ENCODE assay signal across 7 mouse cellular contexts in genomic region chr9:37656931-37657481, GRCm38 (mm10). TPM values are rescaled to one million over a fixed set of nuclear protein-coding genes. Genes with fewer than 3 reads are reported as not detected.
DNase-seq lines count a peak whose midpoint lies in the region; ATAC-seq and TF ChIP-seq lines count a peak whose summit lies in the region.

Tbrg1 (minus strand) TSS chr9:37657312.

- no peak for TF ChIP-seq CTCF in kidney, adult 2 months (conservative IDR thresholded peaks at IDR 0.05; ENCODE audit: insufficient read depth, insufficient read length, low read depth, low read length)
- no peak for TF ChIP-seq CTCF in spleen, adult 2 months (IDR thresholded peaks at IDR 0.05; ENCODE audit: extremely low read depth, insufficient read depth, insufficient read length, insufficient replicate concordance)

- peak within 1 kb of the TSS; percentile 87 for H3K9ac ChIP-seq in embryonic facial prominence, embryonic 13.5 days
- H3K9ac ChIP-seq in limb, embryonic 12.5 days (replicated peaks): peak within 1 kb of the TSS; percentile 73
- H3K9ac ChIP-seq in midbrain, embryonic 15.5 days: peak within 1 kb of the TSS; percentile 58

- peak; percentile 83 for ATAC-seq in embryonic facial prominence, embryonic 13.5 days (ENCODE audit: insufficient number of reproducible peaks, insufficient read depth, low FRiP score, low TSS enrichment, low read depth)
- peak; percentile 91 for ATAC-seq in limb, embryonic 12.5 days (ENCODE audit: insufficient number of reproducible peaks, insufficient read depth, low FRiP score, low TSS enrichment, low read depth)
- ATAC-seq in midbrain, embryonic 15.5 days (replicated peaks): peak; percentile 96

- H3K4me3 ChIP-seq in embryonic facial prominence, embryonic 13.5 days: peak within 1 kb of the TSS; percentile 75
- peak within 1 kb of the TSS; percentile 75 for H3K4me3 ChIP-seq in kidney, adult 2 months (ENCODE audit: insufficient read depth, low read depth, low read length)
- peak within 1 kb of the TSS; percentile 72 for H3K4me3 ChIP-seq in limb, embryonic 12.5 days (replicated peaks)
- H3K4me3 ChIP-seq in midbrain, embryonic 15.5 days: peak within 1 kb of the TSS; percentile 56
- peak within 1 kb of the TSS; percentile 83 for H3K4me3 ChIP-seq in spleen, adult 2 months (ENCODE audit: extremely low read depth, insufficient read depth, insufficient read length)

- peaks cover 26% of the 10 kb centered on the region for H3K36me3 ChIP-seq in embryonic facial prominence, embryonic 13.5 days
- H3K36me3 ChIP-seq in kidney, adult 2 months (ENCODE audit: control insufficient read depth, insufficient read depth, low read length): peaks cover 6% of the 10 kb centered on the region
- peaks cover 27% of the 10 kb centered on the region for H3K36me3 ChIP-seq in limb, embryonic 12.5 days
- 0 out of 2 replicates have a peak, but pooled peaks cover 3% of the 10 kb centered on the region for H3K36me3 ChIP-seq in midbrain, embryonic 15.5 days (replicated peaks)
- peaks cover 13% of the 10 kb centered on the region for H3K36me3 ChIP-seq in spleen, adult 2 months (ENCODE audit: control insufficient read depth, insufficient read depth, low read length)

- H3K27ac ChIP-seq in embryonic facial prominence, embryonic 13.5 days: peak within 1 kb of the TSS; percentile 93
- peak within 1 kb of the TSS; percentile 58 for H3K27ac ChIP-seq in kidney, adult 2 months (ENCODE audit: insufficient read depth, low read depth, low read length)
- peak within 1 kb of the TSS; percentile 92 for H3K27ac ChIP-seq in limb, embryonic 12.5 days
- H3K27ac ChIP-seq in midbrain, embryonic 15.5 days: peak within 1 kb of the TSS; percentile 61
- H3K27ac ChIP-seq in spleen, adult 2 months (ENCODE audit: insufficient read depth, low read length): peak within 1 kb of the TSS; percentile 91

- DNase-seq in adrenal gland, postnatal 25 days: peak; percentile 81
- DNase-seq in heart, adult 18-20 months: peak; percentile 91
- DNase-seq in kidney, adult 2 months: peak; percentile 93
- peak; percentile 33 to 41 for DNase-seq in spleen, adult 2 months (ENCODE audit: low read depth in 1 of 2, low spot score in 2 of 2)

- H3K4me1 ChIP-seq in embryonic facial prominence, embryonic 13.5 days: peaks cover 5% of the 10 kb centered on the region; the same call in 1 of the 2 replicates
- no peaks in the 10 kb centered on the region for H3K4me1 ChIP-seq in kidney, adult 2 months (ENCODE audit: control insufficient read depth, insufficient read depth, low read length)
- peaks cover 10% of the 10 kb centered on the region; the same call in 1 of the 2 replicates for H3K4me1 ChIP-seq in limb, embryonic 12.5 days (replicated peaks)
- H3K4me1 ChIP-seq in midbrain, embryonic 15.5 days: peaks cover 14% of the 10 kb centered on the region
- peaks cover 3% of the 10 kb centered on the region; the same call in 1 of the 2 replicates for H3K4me1 ChIP-seq in spleen, adult 2 months (ENCODE audit: control insufficient read depth, insufficient read depth, insufficient read length)

- no peaks in the 10 kb centered on the region for H3K27me3 ChIP-seq in embryonic facial prominence, embryonic 13.5 days
- no peaks in the 10 kb centered on the region for H3K27me3 ChIP-seq in kidney, adult 2 months (replicated peaks; ENCODE audit: control insufficient read depth, insufficient read depth, low read length)
- H3K27me3 ChIP-seq in limb, embryonic 12.5 days: no peaks in the 10 kb centered on the region
- H3K27me3 ChIP-seq in midbrain, embryonic 15.5 days (replicated peaks): no peaks in the 10 kb centered on the region
- no peaks in the 10 kb centered on the region for H3K27me3 ChIP-seq in spleen, adult 2 months (ENCODE audit: control insufficient read depth, insufficient read depth, low read length)

- WGBS in embryonic facial prominence, embryonic 13.5 days: under 1% methylated on average over 36 of the region's 36 CpGs
- WGBS in kidney, adult 2 months: under 1% methylated on average over 36 of the region's 36 CpGs
- WGBS in limb, embryonic 12.5 days: under 1% methylated on average over 36 of the region's 36 CpGs
- WGBS in midbrain, embryonic 15.5 days: under 1% methylated on average over 36 of the region's 36 CpGs
- under 1% methylated on average over 36 of the region's 36 CpGs for WGBS in spleen, adult 2 months

- H3K4me2 ChIP-seq in embryonic facial prominence, embryonic 13.5 days: peak within 1 kb of the TSS; percentile 76
- peak within 1 kb of the TSS; percentile 68 for H3K4me2 ChIP-seq in limb, embryonic 12.5 days
- H3K4me2 ChIP-seq in midbrain, embryonic 15.5 days: peak within 1 kb of the TSS; percentile 78

- peak; percentile 56 for TF ChIP-seq POLR2A in kidney, adult 2 months (IDR thresholded peaks at IDR 0.05; ENCODE audit: low read depth, low read length)
- no peak for TF ChIP-seq POLR2A in spleen, adult 2 months (IDR thresholded peaks at IDR 0.05; ENCODE audit: low read depth, low read length)

- no peaks in the 10 kb centered on the region for H3K9me3 ChIP-seq in embryonic facial prominence, embryonic 13.5 days
- no peaks in the 10 kb centered on the region for H3K9me3 ChIP-seq in limb, embryonic 12.5 days
- no peaks in the 10 kb centered on the region for H3K9me3 ChIP-seq in midbrain, embryonic 15.5 days

RNA-seq across cellular contexts. Expression of gene Tbrg1, which starts in this region (rescaled TPM):
- total RNA-seq in adrenal gland, postnatal 25 days (2021): 85.1 and 90.9 TPM in 2 replicates
- polyA plus RNA-seq in embryonic facial prominence, embryonic 13.5 days (2015; fragmentation: Nextera tagmentation; extraction: Ambion mirVana): 173 and 182 TPM in 2 replicates
- 10 to 100 TPM; 31.9 to 34.0 TPM for total RNA-seq in heart, adult 18-20 months (2021)
- polyA plus RNA-seq in kidney, adult 2 months (2012; rRNA removed): 34.6 and 34.8 TPM in 2 replicates
- polyA plus RNA-seq in limb, embryonic 12.5 days (2016; fragmentation: Nextera tagmentation; extraction: Ambion mirVana): 138 and 145 TPM in 2 replicates
- polyA plus RNA-seq in midbrain, embryonic 15.5 days (2015; fragmentation: Nextera tagmentation; extraction: Ambion mirVana): 83.6 and 92.9 TPM in 2 replicates
- 20.7 and 22.2 TPM in 2 replicates for polyA plus RNA-seq in spleen, adult 2 months (2012; rRNA removed)

Comparison
In these comparisons a context has a peak if more than half of its experiments do, and no peak if none do; other contexts are left out.
1. Peak in every context shown above with its lines: DNase-seq, ATAC-seq, H3K4me3 ChIP-seq and H3K27ac ChIP-seq.
2. DNase-seq: peak in every context shown above with its lines; median percentile 93 in kidney, adult 2 months; 91 in heart, adult 18-20 months; 81 in adrenal gland, postnatal 25 days; 37 in spleen, adult 2 months.